Mouse (Mus musculus): ENCODE measurements around the gene Sp3. TPM values are rescaled to one million over a fixed set of nuclear protein-coding genes. Genes with fewer than 3 reads are reported as not detected.
"Not testable (repeated sequence)": the region's sequence is repeated elsewhere in the genome, so short reads cannot be mapped to it uniquely, and the experiment has no call there.

The Sp3 gene
- 29.9 and 34.5 TPM in 2 replicates for polyA plus RNA-seq (2012; rRNA removed)

DNA sequence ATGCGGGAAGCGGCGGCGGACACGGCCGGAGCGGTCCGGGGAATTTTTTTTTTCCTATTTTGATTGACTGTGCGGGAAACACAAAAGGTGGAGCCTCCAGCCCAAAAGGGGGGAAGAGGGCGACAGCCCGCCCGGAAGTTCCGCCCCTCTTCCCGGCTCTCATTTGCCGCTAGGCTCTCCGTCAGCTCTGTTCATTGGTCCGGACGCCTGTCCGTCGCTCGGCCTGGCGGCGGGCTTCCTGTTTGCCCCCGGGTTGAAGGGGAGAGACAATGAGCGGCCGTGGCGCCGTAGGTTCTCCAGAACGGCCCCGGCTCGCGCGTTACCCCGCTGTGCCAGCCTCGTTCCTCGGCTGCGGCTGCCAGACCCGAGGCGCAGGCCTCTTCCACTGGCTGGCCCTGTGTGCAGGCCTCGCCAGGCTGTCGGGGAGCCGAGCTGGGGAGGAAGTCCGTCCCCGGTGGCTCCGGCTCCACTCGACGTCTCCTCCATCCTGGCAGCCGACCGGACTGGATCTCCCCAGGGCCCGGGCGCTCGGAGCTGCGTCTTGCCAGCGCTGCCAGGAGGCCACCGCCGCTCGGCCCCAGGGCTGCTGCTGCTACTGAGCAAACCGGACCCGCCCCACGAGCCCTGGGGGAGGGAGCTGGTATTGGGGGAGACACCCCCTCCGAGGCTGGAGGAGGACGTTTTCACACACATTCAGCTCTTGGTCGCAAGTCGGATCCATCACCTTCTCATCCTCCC lies at the start of gene Sp3:
TSS of gene Sp3 (minus strand) at position 110 of the 738 bp plus-strand sequence.
- peak; percentile 96 to 97 for DNase-seq (ENCODE audit: extremely low spot score in 1 of 2, low spot score in 1 of 2)

DNA sequence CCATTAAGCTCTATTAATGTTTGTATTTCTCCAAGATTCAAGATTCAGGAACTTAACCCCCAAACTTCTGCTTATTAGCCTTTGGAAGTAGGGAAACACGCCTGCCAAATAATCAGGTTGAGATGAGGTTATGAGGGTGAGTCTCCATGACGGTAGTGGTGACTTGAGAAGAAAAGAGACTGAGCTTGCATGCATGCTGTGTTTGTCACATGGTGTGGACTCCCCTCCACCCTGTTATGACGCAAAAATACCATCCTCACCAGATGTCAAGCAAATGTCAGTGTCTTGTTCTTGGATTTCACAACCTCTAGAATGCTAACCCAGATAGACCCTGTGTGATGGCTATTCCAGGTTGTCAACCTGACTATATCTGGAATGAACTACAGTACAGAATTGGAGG lies 49.6 kb upstream of the Sp3 start:
- no peak for DNase-seq (ENCODE audit: extremely low spot score in 1 of 2, low spot score in 1 of 2)

GRCm38 (mm10) chr2:73028019-73028418 lies 47.8 kb upstream of the Sp3 start:
- no peak for DNase-seq (ENCODE audit: extremely low spot score in 1 of 2, low spot score in 1 of 2)

GRCm38 (mm10) chr2:73027126-73027525 lies 46.9 kb upstream of the Sp3 start:
- no peak for DNase-seq (ENCODE audit: extremely low spot score in 1 of 2, low spot score in 1 of 2)

- no peak for DNase-seq (ENCODE audit: extremely low spot score in 1 of 2, low spot score in 1 of 2)
Measured at GRCm38 (mm10) chr2:73023803-73024202, 43.6 kb upstream of the Sp3 start.

- no peak for DNase-seq (ENCODE audit: extremely low spot score in 1 of 2, low spot score in 1 of 2)
Measured at GRCm38 (mm10) chr2:73021046-73021445, 40.8 kb upstream of the Sp3 start.

- peak; percentile 31 to 83 for DNase-seq (ENCODE audit: extremely low spot score in 1 of 2, low spot score in 1 of 2)
Measured at GRCm38 (mm10) chr2:73019371-73020146, 39.3 kb upstream of the Sp3 start.

DNA sequence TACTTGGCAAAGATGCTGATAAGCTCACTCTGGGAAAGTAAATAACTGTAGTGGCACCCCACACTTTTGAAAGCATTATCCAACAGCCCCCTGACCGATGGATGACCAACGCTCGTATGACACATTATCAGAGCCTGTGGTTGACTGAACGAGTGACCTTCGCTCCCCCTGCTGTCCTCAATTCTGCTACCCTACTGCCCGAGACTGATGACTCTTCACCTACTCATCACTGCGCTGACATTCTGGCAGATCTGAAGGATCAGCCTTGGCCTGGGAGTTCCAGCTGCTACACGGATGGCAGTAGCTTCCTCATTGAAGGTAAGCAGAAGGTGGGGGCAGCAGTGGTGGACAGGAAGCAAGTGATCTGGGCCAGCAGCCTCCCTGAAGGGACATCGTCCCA lies 33.8 kb upstream of the Sp3 start:
- not testable (repeated sequence) for DNase-seq (ENCODE audit: extremely low spot score in 1 of 2, low spot score in 1 of 2)

DNA sequence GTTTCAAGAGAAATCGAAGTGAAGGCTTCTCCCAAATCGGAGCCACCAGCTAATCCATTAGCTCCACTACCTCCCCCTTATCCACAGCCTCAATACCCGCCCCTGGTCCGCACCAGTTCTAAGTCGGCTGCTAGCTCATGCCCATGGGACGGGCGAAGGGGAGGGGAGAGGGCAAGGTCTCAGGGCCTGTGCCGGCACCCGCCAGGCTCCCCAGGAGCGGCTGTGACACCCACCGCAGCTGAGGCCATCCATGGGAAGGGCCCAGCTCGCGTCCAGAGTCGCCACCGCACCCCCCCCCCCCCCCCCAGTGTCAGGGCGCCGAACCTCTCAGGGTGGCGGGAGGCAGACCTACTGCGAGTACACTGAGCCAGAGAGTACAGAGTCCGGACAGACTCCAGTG lies 32.4 kb upstream of the Sp3 start:
- DNase-seq (ENCODE audit: extremely low spot score in 1 of 2, low spot score in 1 of 2), result no peak

DNA sequence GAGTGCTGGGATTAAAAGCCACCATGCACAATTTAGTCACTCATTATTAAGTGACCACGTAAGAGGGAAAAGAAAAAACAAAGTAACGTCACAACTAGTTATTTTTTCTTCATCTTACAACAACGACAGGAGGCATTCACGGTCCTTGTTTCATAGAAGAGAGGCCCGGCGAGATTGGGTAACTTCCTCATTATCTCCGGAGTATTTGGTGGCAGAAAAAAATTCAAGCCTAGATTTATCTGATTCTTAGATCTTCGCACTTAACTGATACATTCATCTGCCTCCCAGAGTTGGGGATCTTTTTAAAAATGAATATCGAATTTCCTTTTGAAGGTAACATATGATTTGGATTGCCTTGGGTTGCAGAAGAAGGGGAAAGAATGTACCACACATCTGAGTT lies 27.2 kb upstream of the Sp3 start:
- DNase-seq (ENCODE audit: extremely low spot score in 1 of 2, low spot score in 1 of 2), result no peak

- no peak for DNase-seq (ENCODE audit: extremely low spot score in 1 of 2, low spot score in 1 of 2)
Measured at GRCm38 (mm10) chr2:73005611-73006515, 25.6 kb upstream of the Sp3 start.

DNA sequence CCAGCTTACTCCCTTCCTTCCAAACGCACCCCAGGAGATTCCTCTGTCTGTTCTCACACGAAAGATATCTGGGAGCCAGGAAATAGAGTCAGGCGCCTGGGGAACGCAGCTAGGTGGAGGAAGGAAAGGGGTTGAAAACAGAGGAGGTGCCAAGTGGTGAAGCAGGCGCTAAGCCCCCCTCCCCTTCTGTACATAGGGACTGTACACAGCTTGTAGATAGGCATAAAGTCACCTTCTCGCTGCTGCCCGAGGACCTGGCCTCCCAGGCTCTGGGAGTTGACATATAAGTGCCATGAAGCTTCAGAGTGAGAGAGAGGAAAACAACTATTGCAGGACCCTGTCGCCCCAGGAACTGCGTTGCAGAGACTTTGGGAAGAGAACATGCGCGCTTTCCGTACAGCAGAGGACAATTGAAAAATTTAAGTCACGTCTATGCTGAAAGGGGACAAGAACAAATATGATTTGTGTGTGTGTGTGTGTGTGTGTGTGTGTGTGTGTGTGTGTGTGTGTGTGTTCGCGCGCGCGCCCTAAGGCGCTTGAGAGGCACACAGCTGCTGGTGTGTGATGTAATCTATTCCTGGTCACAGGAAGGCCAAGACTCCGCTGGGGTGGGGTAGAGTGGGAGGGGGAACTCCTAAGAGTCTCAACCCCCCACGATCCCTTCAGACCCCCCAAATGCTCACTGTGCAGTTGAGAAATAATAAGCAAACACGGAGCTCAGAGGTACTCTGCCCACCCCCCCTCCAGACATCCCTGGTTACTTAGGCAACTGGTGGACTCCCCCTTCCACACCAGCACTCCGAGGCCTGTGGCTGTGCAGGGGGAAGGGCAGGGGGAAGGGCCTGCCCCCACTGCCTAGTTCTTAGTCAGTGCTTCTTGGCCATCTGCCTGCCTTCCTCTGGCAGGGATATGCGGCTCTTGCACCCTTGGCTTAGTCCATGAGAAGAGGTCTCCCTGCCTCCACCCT lies 23.8 kb upstream of the Sp3 start:
- DNase-seq (ENCODE audit: extremely low spot score in 1 of 2, low spot score in 1 of 2), result peak; percentile 17 to 53

- no peak for DNase-seq (ENCODE audit: extremely low spot score in 1 of 2, low spot score in 1 of 2)
Measured at GRCm38 (mm10) chr2:73003049-73003448, 22.8 kb upstream of the Sp3 start.

GRCm38 (mm10) chr2:73002451-73002850 lies 22.2 kb upstream of the Sp3 start:
- DNase-seq (ENCODE audit: extremely low spot score in 1 of 2, low spot score in 1 of 2), result no peak

GRCm38 (mm10) chr2:73001994-73002393 lies 21.7 kb upstream of the Sp3 start:
- no peak for DNase-seq (ENCODE audit: extremely low spot score in 1 of 2, low spot score in 1 of 2)

DNA sequence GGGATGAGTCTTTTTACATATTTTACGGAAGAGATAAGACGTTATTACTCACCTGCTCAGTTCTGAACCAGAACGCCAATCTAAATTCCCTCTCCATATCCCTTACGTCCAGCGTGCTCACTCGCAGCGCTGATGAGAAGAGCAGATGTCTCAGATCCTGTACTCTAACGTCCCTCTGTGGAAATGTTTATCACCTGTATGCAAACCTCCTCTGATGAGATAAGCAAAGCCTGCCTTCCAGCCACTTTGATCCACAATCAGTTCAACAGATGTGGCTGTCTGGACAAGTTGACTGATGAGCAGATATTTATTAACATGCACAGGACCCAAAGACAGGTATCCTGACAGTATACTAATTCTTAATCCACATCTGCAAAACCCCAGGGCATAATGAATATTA lies 19.9 kb upstream of the Sp3 start:
- DNase-seq (ENCODE audit: extremely low spot score in 1 of 2, low spot score in 1 of 2), result no peak

DNA sequence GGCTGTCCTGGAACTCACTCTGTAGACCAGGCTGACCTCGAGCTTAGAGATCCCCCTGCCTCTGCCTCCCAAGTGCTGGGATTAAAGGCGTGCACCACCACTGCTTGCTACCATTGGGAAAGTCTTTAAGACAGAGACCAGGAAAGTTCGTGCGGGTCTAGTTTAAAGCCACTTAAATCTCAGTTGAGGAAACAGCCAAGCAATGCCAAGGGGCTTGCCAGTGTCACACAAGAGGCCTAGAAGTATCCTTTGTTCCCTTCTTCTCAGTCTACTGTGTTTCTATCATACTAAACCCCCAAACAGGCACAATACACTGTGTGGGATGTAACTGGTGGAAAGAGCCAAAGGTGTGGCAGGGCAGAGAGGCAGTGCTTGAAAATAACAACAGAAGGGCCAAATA lies 17.3 kb upstream of the Sp3 start:
- no peak for DNase-seq (ENCODE audit: extremely low spot score in 1 of 2, low spot score in 1 of 2)

DNA sequence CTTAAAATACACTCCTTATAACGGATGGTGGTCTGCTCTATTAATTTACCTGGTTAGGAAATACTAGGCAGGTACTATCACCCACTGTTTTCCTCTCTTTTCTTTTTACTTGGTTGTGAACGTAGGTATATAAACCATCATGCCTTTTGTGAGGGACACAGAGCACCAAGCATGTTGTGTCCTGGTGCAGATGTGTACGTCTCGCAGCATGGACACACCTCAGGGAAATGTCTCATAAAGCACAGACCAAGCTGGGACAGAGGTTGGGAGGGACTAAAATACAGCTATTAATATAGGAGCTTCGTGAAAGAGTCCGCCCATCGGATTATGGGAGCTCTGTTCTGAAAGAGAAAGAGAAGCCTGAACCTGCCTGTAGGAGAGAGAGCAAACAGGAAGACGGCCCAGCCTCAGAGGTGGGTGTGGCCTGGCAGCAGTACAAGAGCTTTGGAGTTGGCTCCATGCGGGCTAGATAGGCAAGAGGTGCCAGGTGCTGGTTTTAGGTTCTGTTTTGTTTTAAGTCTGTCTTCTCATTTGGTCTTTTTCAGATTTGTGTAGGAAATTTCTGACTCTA lies 16.6 kb upstream of the Sp3 start:
- DNase-seq (ENCODE audit: extremely low spot score in 1 of 2, low spot score in 1 of 2), result no peak

GRCm38 (mm10) chr2:72995346-72996097 lies 15.3 kb upstream of the Sp3 start:
- peak; percentile 42 to 75 for DNase-seq (ENCODE audit: extremely low spot score in 1 of 2, low spot score in 1 of 2)
